ENCODE assay signal across 9 mouse cellular contexts in the genomic region with DNA sequence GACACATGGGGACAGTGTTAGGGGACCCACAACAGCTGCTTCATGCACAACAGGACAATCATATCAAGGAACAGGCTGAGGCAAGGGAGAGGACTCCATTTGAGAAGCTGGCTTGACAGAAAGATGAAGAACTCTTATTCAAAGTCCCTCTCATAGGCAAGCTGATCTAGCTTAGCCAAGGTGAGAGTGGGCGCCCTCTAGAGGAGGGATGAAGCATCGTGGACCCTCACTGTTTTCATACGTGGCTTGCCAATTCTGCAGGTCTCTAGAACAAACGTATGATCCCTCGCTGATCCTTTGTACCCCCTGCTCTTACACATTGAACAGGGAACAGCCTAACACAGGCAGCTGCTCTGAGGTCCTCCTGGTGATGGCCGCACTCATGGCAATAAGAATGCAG. TPM values are rescaled to one million over a fixed set of nuclear protein-coding genes. Genes with fewer than 3 reads are reported as not detected.
A peak's percentile ranks its signal among the peaks of the same experiment; 100 is the strongest.
DNase-seq lines count a peak whose midpoint lies in the region; ATAC-seq and TF ChIP-seq lines count a peak whose summit lies in the region.
"Had no signal": no experiment of that assay in that cellular context is flagged by ENCODE, and none has a peak within 500 bp of the region (broad histone marks: within the 10 kb centered on the region; RNA-seq: fewer than 3 reads in every experiment).

No protein-coding gene starts in this region.

- in situ Hi-C loops in ES-E14 (cut with MboI; ENCODE audit: low sequenced_read_pairs in 2 of 2, unreplicated experiment in 2 of 2) = no loop called here

- WGBS in kidney, adult 2 months = 13% methylated on average over 6 of the region's 6 CpGs
- WGBS in kidney, embryonic 16.5 days = 15% methylated on average over 6 of the region's 6 CpGs
- 9% methylated on average over 6 of the region's 6 CpGs for WGBS in forebrain, postnatal 0 days
- WGBS in limb, embryonic 10.5 days = 18% methylated on average over 6 of the region's 6 CpGs
- 13% methylated on average over 6 of the region's 6 CpGs for WGBS in intestine, embryonic 16.5 days

- H3K4me1 ChIP-seq in kidney, adult 2 months (ENCODE audit: control insufficient read depth, insufficient read depth, low read length) = no peaks in the 10 kb centered on the region
- H3K4me1 ChIP-seq in kidney, embryonic 16.5 days (ENCODE audit: insufficient read depth, low read length) = peaks cover 10% of the 10 kb centered on the region
- H3K4me1 ChIP-seq in ES-E14 (ENCODE audit: control insufficient read depth in 2 of 2, insufficient read depth in 2 of 2, low read length in 2 of 2, poor library complexity in 1 of 2) = no peaks in the 10 kb centered on the region
- no peaks in the 10 kb centered on the region for H3K4me1 ChIP-seq in forebrain, postnatal 0 days (ENCODE audit: insufficient read depth)
- H3K4me1 ChIP-seq in limb, embryonic 10.5 days = peaks cover 23% of the 10 kb centered on the region
- H3K4me1 ChIP-seq in intestine, embryonic 16.5 days (ENCODE audit: control insufficient read depth, insufficient read depth, low read length) = peaks cover 8% of the 10 kb centered on the region

- H3K4me3 ChIP-seq in kidney, adult 2 months (ENCODE audit: insufficient read depth, low read depth, low read length) = no peak overlapping the region
- H3K4me3 ChIP-seq in kidney, embryonic 16.5 days (ENCODE audit: low read length) = no peak overlapping the region
- no peak overlapping the region for H3K4me3 ChIP-seq in ES-E14 (ENCODE audit: insufficient read depth in 1 of 2, low read depth in 1 of 2, low read length in 2 of 2, poor library complexity in 1 of 2, severe bottlenecking in 1 of 2)
- no peak overlapping the region for H3K4me3 ChIP-seq in forebrain, postnatal 0 days (ENCODE audit: low read depth, low read length)
- no peak overlapping the region for H3K4me3 ChIP-seq in limb, embryonic 10.5 days
- H3K4me3 ChIP-seq in intestine, embryonic 16.5 days (ENCODE audit: low read length) = no peak overlapping the region
- H3K4me3 ChIP-seq: neural tube, embryonic 12.5 days had no signal

- TF ChIP-seq POLR2A in kidney, adult 2 months (IDR thresholded peaks at IDR 0.05; ENCODE audit: low read depth, low read length) = no peak

- H3K36me3 ChIP-seq in kidney, adult 2 months (ENCODE audit: control insufficient read depth, insufficient read depth, low read length) = no peaks in the 10 kb centered on the region
- H3K36me3 ChIP-seq in kidney, embryonic 16.5 days (ENCODE audit: insufficient read depth, low read length) = no peaks in the 10 kb centered on the region
- no peaks in the 10 kb centered on the region for H3K36me3 ChIP-seq in ES-E14 (ENCODE audit: control insufficient read depth, insufficient read depth, low read length, poor library complexity, severe bottlenecking)
- no peaks in the 10 kb centered on the region for H3K36me3 ChIP-seq in forebrain, postnatal 0 days (ENCODE audit: insufficient read depth)
- H3K36me3 ChIP-seq in limb, embryonic 10.5 days = no peaks in the 10 kb centered on the region
- no peaks in the 10 kb centered on the region for H3K36me3 ChIP-seq in intestine, embryonic 16.5 days (ENCODE audit: control insufficient read depth, insufficient read depth, low read length)
- H3K36me3 ChIP-seq: neural tube, embryonic 12.5 days had no signal

- DNase-seq in kidney, adult 2 months = peak; percentile 56
- DNase-seq in ES-E14 (ENCODE audit: low read depth, low spot score) = peak; percentile 60
- DNase-seq in c-Kit-positive CD71-negative TER-119-negative erythroid progenitor cells, embryonic 14.5 days (ENCODE audit: low read depth) = peak; percentile 65
- peak; percentile 84 for DNase-seq in forebrain, postnatal 0 days
- DNase-seq in limb, embryonic 10.5 days (ENCODE audit: low spot score) = peak; percentile 67
- DNase-seq in retina, postnatal 1 day = peak; percentile 82

- H3K9ac ChIP-seq in kidney, embryonic 16.5 days (replicated peaks; ENCODE audit: low read length) = no peak overlapping the region
- no peak overlapping the region for H3K9ac ChIP-seq in ES-E14 (ENCODE audit: insufficient read depth, low read depth, low read length, poor library complexity, severe bottlenecking)
- H3K9ac ChIP-seq in forebrain, postnatal 0 days = no peak overlapping the region
- no peak overlapping the region for H3K9ac ChIP-seq in intestine, embryonic 16.5 days (ENCODE audit: low read depth, low read length)
- H3K9ac ChIP-seq: neural tube, embryonic 12.5 days had no signal

- H3K27ac ChIP-seq in kidney, adult 2 months (ENCODE audit: insufficient read depth, low read depth, low read length) = no peak overlapping the region
- no peak overlapping the region for H3K27ac ChIP-seq in kidney, embryonic 16.5 days (ENCODE audit: low read length)
- no peak overlapping the region for H3K27ac ChIP-seq in ES-E14 (ENCODE audit: insufficient read depth, low read depth, low read length, poor library complexity, severe bottlenecking)
- H3K27ac ChIP-seq in forebrain, postnatal 0 days (ENCODE audit: low read depth, low read length) = no peak overlapping the region
- no peak overlapping the region for H3K27ac ChIP-seq in limb, embryonic 10.5 days
- no peak overlapping the region for H3K27ac ChIP-seq in intestine, embryonic 16.5 days (ENCODE audit: low read length)
- H3K27ac ChIP-seq: neural tube, embryonic 12.5 days had no signal

- H3K27me3 ChIP-seq in kidney, adult 2 months (replicated peaks; ENCODE audit: control insufficient read depth, insufficient read depth, low read length) = no peaks in the 10 kb centered on the region
- no peaks in the 10 kb centered on the region; the same call in 1 of the 2 replicates for H3K27me3 ChIP-seq in kidney, embryonic 16.5 days (ENCODE audit: insufficient read depth, low read length)
- no peaks in the 10 kb centered on the region; the same call in 1 of the 2 replicates for H3K27me3 ChIP-seq in forebrain, postnatal 0 days (ENCODE audit: insufficient read depth, low read length)
- H3K27me3 ChIP-seq in limb, embryonic 10.5 days (ENCODE audit: low read depth, poor library complexity, severe bottlenecking) = peaks cover 21% of the 10 kb centered on the region
- H3K27me3 ChIP-seq in intestine, embryonic 16.5 days (replicated peaks; ENCODE audit: control insufficient read depth, insufficient read depth, low read length) = no peaks in the 10 kb centered on the region; the same call in 1 of the 2 replicates

- H3K9me3 ChIP-seq in kidney, embryonic 16.5 days (ENCODE audit: low read length) = peaks cover 3% of the 10 kb centered on the region; the same call in 1 of the 2 replicates
- no peaks in the 10 kb centered on the region for H3K9me3 ChIP-seq in ES-E14 (ENCODE audit: control insufficient read depth, insufficient read depth, low read depth, low read length)
- no peaks in the 10 kb centered on the region for H3K9me3 ChIP-seq in forebrain, postnatal 0 days (ENCODE audit: low read length)
- no peaks in the 10 kb centered on the region for H3K9me3 ChIP-seq in limb, embryonic 10.5 days (replicated peaks)
- 0 out of 2 replicates have a peak, but pooled peaks cover 4% of the 10 kb centered on the region for H3K9me3 ChIP-seq in intestine, embryonic 16.5 days (ENCODE audit: control insufficient read depth, low read length)
- H3K9me3 ChIP-seq: neural tube, embryonic 12.5 days had no signal

- no peak overlapping the region for H3K4me2 ChIP-seq in kidney, embryonic 16.5 days (replicated peaks; ENCODE audit: low read depth, low read length)
- no peak overlapping the region for H3K4me2 ChIP-seq in forebrain, postnatal 0 days (ENCODE audit: low read depth)
- H3K4me2 ChIP-seq in intestine, embryonic 16.5 days (ENCODE audit: low read depth, low read length) = no peak overlapping the region
- H3K4me2 ChIP-seq: neural tube, embryonic 12.5 days had no signal

- ATAC-seq in kidney, embryonic 16.5 days (ENCODE audit: low FRiP score, low TSS enrichment) = no peak
- ATAC-seq in forebrain, postnatal 0 days = peak; percentile 38; the same call in 1 of the 2 replicates
- no peak for ATAC-seq in intestine, embryonic 16.5 days

- TF ChIP-seq CTCF in kidney, adult 2 months (conservative IDR thresholded peaks at IDR 0.05; ENCODE audit: insufficient read depth, insufficient read length, low read depth, low read length) = peak; percentile 86
- TF ChIP-seq CTCF in forebrain, postnatal 0 days (IDR thresholded peaks at IDR 0.05; ENCODE audit: low read depth) = peak; percentile 89

TF ChIP-seq in ES-E14, 5 proteins besides CTCF, POLR2A, EP300 and RAD21:
- TF ChIP-seq MAFK (IDR thresholded peaks at IDR 0.05; ENCODE audit: insufficient read depth, low read depth, low read length) (no peak), CHD2 (IDR thresholded peaks at IDR 0.05; ENCODE audit: low read depth, low read length) (no peak), ZC3H11A (IDR thresholded peaks at IDR 0.05; ENCODE audit: borderline replicate concordance, low read depth, low read length) (peak; percentile 45; the same call in 1 of the 2 replicates), ZNF384 (IDR thresholded peaks at IDR 0.05; ENCODE audit: low read depth, low read length) (no peak)
TF ChIP-seq in ES-E14: peak in this region for 1.

RNA-seq across cellular contexts. Expression of a gene that starts 7.6 kb away (rescaled TPM):
- polyA plus RNA-seq in kidney, adult 2 months (2012; rRNA removed) = 0.33 and 0.45 TPM in 2 replicates
- polyA plus RNA-seq in kidney, embryonic 16.5 days (2015; fragmentation: Nextera tagmentation; extraction: Ambion mirVana) = 0.96 and 1.4 TPM in 2 replicates
- not detected in 2 replicates for total RNA-seq in ES-E14 (2012; rRNA removed)
- total RNA-seq in forebrain, postnatal 0 days (2014; rRNA removed) = 16.4 and 20.0 TPM in 2 replicates
- polyA plus RNA-seq in forebrain, postnatal 0 days (2015; fragmentation: Nextera tagmentation; extraction: Ambion mirVana) = 10.3 and 10.7 TPM in 2 replicates
- 0.18 and 0.61 TPM in 2 replicates for polyA plus RNA-seq in limb, embryonic 10.5 days (2016; fragmentation: Nextera tagmentation; extraction: Ambion mirVana)
- polyA plus RNA-seq in intestine, embryonic 16.5 days (2015; fragmentation: Nextera tagmentation; extraction: Ambion mirVana) = 0.48 and 0.69 TPM in 2 replicates
